ENCODE assay signal across 22 mouse cellular contexts in the genomic region with DNA sequence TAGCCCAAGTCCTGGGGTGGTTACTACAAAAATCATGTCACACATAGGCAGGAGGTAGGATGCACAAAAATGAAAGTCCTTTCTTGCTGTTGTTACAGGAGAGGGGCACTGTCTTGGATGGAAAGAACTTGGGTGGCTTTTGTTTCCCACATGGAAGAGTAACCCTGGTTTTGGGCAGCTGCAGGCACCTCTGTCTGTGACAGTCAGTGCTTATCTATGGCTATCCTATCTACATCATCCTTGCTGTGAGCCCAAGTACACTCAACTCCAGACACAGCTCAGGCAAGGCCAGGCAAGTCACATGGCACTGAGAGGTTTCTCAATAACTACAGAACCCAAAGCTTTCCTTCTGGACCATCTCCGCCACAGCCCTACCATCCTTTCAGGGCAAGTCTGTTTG.
DNase-seq lines count a peak whose midpoint lies in the region; ATAC-seq lines count a peak whose summit lies in the region.
"Had no signal": no experiment of that assay in that cellular context is flagged by ENCODE, and none has a peak within 500 bp of the region (broad histone marks: within the 10 kb centered on the region; RNA-seq: fewer than 3 reads in every experiment).

No protein-coding gene starts in this region.

- 83% methylated on average over 1 of the region's 1 CpGs for WGBS in intestine, embryonic 14.5 days
- WGBS in intestine, embryonic 16.5 days: 89% methylated on average over 1 of the region's 1 CpGs
- WGBS in liver, embryonic 12.5 days (ENCODE audit: insufficient replicate concordance): 81% methylated on average over 1 of the region's 1 CpGs

- no peaks in the 10 kb centered on the region for H3K9me3 ChIP-seq in intestine, embryonic 14.5 days (ENCODE audit: control insufficient read depth, low read length)
- no peaks in the 10 kb centered on the region for H3K9me3 ChIP-seq in intestine, embryonic 16.5 days (ENCODE audit: control insufficient read depth, low read length)
- no peaks in the 10 kb centered on the region for H3K9me3 ChIP-seq in liver, embryonic 12.5 days (replicated peaks)
- H3K9me3 ChIP-seq: embryonic facial prominence, embryonic 13.5 days; embryonic facial prominence, embryonic 15.5 days; forebrain, embryonic 10.5 days; forebrain, embryonic 12.5 days had no signal

- no peak overlapping the region for H3K9ac ChIP-seq in intestine, embryonic 14.5 days (ENCODE audit: low read length)
- H3K9ac ChIP-seq in intestine, embryonic 16.5 days (ENCODE audit: low read depth, low read length): no peak overlapping the region
- no peak overlapping the region for H3K9ac ChIP-seq in liver, embryonic 12.5 days
- H3K9ac ChIP-seq: embryonic facial prominence, embryonic 13.5 days; embryonic facial prominence, embryonic 15.5 days; forebrain, embryonic 12.5 days had no signal

- no peak overlapping the region for H3K27ac ChIP-seq in intestine, embryonic 14.5 days (ENCODE audit: low read depth)
- H3K27ac ChIP-seq in intestine, embryonic 16.5 days (ENCODE audit: low read length): no peak overlapping the region
- H3K27ac ChIP-seq in liver, embryonic 12.5 days: no peak overlapping the region
- H3K27ac ChIP-seq: embryonic facial prominence, embryonic 13.5 days; embryonic facial prominence, embryonic 15.5 days; forebrain, embryonic 10.5 days; forebrain, embryonic 12.5 days had no signal

- H3K4me1 ChIP-seq in intestine, embryonic 14.5 days (replicated peaks; ENCODE audit: control insufficient read depth, insufficient read depth, low read length): no peaks in the 10 kb centered on the region
- no peaks in the 10 kb centered on the region for H3K4me1 ChIP-seq in intestine, embryonic 16.5 days (ENCODE audit: control insufficient read depth, insufficient read depth, low read length)
- H3K4me1 ChIP-seq in liver, embryonic 12.5 days: no peaks in the 10 kb centered on the region
- H3K4me1 ChIP-seq: embryonic facial prominence, embryonic 13.5 days; embryonic facial prominence, embryonic 15.5 days had no signal

- H3K36me3 ChIP-seq in intestine, embryonic 14.5 days (ENCODE audit: control insufficient read depth, insufficient read depth, low read length): no peaks in the 10 kb centered on the region
- no peaks in the 10 kb centered on the region for H3K36me3 ChIP-seq in intestine, embryonic 16.5 days (ENCODE audit: control insufficient read depth, insufficient read depth, low read length)
- H3K36me3 ChIP-seq in liver, embryonic 12.5 days: no peaks in the 10 kb centered on the region
- H3K36me3 ChIP-seq: embryonic facial prominence, embryonic 13.5 days; embryonic facial prominence, embryonic 15.5 days; forebrain, embryonic 10.5 days; forebrain, embryonic 12.5 days had no signal

- DNase-seq in intestine, embryonic 14.5 days (ENCODE audit: low spot score): peak; percentile 20
- no peak for DNase-seq in liver
- DNase-seq in frontal cortex, postnatal 25 days (ENCODE audit: low spot score in 2 of 2): no peak
- DNase-seq: adrenal gland, adult 2 months; adrenal gland, postnatal 10 days; adrenal gland, postnatal 25 days; cerebellum, adult 11 months; cerebellum, adult 18-20 months; cerebellum, adult 8-10 months; cerebellum, adult 9-11 months; cerebellum, postnatal 14 days; cerebellum, postnatal 36 days; embryo, embryonic 11 days had no signal

- no peak overlapping the region for H3K4me3 ChIP-seq in intestine, embryonic 14.5 days (ENCODE audit: low read depth, low read length)
- no peak overlapping the region for H3K4me3 ChIP-seq in intestine, embryonic 16.5 days (ENCODE audit: low read length)
- no peak overlapping the region for H3K4me3 ChIP-seq in liver, embryonic 12.5 days
- H3K4me3 ChIP-seq: embryonic facial prominence, embryonic 13.5 days; embryonic facial prominence, embryonic 15.5 days; erythroblast, embryonic 14.5 days; forebrain, embryonic 10.5 days; forebrain, embryonic 12.5 days had no signal

- no peak overlapping the region for H3K4me2 ChIP-seq in intestine, embryonic 14.5 days (ENCODE audit: low read length)
- H3K4me2 ChIP-seq in intestine, embryonic 16.5 days (ENCODE audit: low read depth, low read length): no peak overlapping the region
- no peak overlapping the region for H3K4me2 ChIP-seq in liver, embryonic 12.5 days
- H3K4me2 ChIP-seq: embryonic facial prominence, embryonic 13.5 days; embryonic facial prominence, embryonic 15.5 days; forebrain, embryonic 12.5 days had no signal

- no peak for ATAC-seq in intestine, embryonic 14.5 days (replicated peaks; ENCODE audit: low FRiP score, low TSS enrichment, low read depth)
- ATAC-seq in intestine, embryonic 16.5 days: no peak
- 0 out of 2 replicates have a peak, but pooled peaks have one; percentile 37 for ATAC-seq in liver, embryonic 12.5 days
- peak; percentile 65 for ATAC-seq in megakaryocyte-erythroid progenitor cell, adult 5-6 weeks (replicated peaks; ENCODE audit: low FRiP score, low TSS enrichment, poor library complexity, severe bottlenecking)
- ATAC-seq: forebrain, embryonic 14.5 days had no signal

- no peaks in the 10 kb centered on the region for H3K27me3 ChIP-seq in intestine, embryonic 14.5 days (replicated peaks; ENCODE audit: control insufficient read depth, insufficient read depth, low read length)
- no peaks in the 10 kb centered on the region for H3K27me3 ChIP-seq in intestine, embryonic 16.5 days (replicated peaks; ENCODE audit: control insufficient read depth, insufficient read depth, low read length)
- no peaks in the 10 kb centered on the region for H3K27me3 ChIP-seq in liver, embryonic 12.5 days (replicated peaks)
- H3K27me3 ChIP-seq: embryonic facial prominence, embryonic 13.5 days; embryonic facial prominence, embryonic 15.5 days; forebrain, embryonic 12.5 days had no signal

Comparison
In these comparisons a context has a peak if more than half of its experiments do, and no peak if none do; other contexts are left out.
1. ATAC-seq: peak in liver, embryonic 12.5 days (single experiment) and megakaryocyte-erythroid progenitor cell, adult 5-6 weeks (single experiment); none in intestine, embryonic 14.5 days (single experiment) and intestine, embryonic 16.5 days (single experiment).